Mouse (Mus musculus) limb, embryonic 11.5 days (tissue): ENCODE results near the gene Xylt2. TPM values are rescaled to one million over a fixed set of nuclear protein-coding genes. Genes with fewer than 3 reads are reported as not detected.

Experiments used
- ATAC-seq: fragments of 200-750 bp; cut with Nextera tagmentation; 2 replicates; pipeline ENCODE4 v1.8.0; 2017; ENCODE audit warnings: low read depth; ENCODE audit not compliant: insufficient number of reproducible peaks, low FRiP score, low TSS enrichment
- DNase-seq: peaks from one replicate; pipeline ENCODE4 v3.0.0-alpha.2; 2015; ENCODE audit warnings: low spot score
- H3K27ac ChIP-seq: fragments of 300-500 bp; sonication (generic); replicated peaks from 2 replicates; pipeline ENCODE4 v1.5.1; 2014; ENCODE audit warnings: low read depth, mild to moderate bottlenecking, low read length
- H3K27me3 ChIP-seq: fragments of 300-500 bp; sonication (generic); 2 replicates; pipeline ENCODE4 v1.6.1; 2014; ENCODE audit warnings: mild to moderate bottlenecking, low read length, mixed read lengths; ENCODE audit not compliant: control insufficient read depth, insufficient read depth
- H3K36me3 ChIP-seq: fragments of 300-500 bp; sonication (generic); 2 replicates; pipeline ENCODE4 v1.6.1; 2014; ENCODE audit warnings: mild to moderate bottlenecking, low read length, moderate library complexity, mixed read lengths; ENCODE audit not compliant: control insufficient read depth, insufficient read depth
- H3K4me1 ChIP-seq: fragments of 300-500 bp; sonication (generic); 2 replicates; pipeline ENCODE4 v1.6.1; 2014; ENCODE audit warnings: low read length, mixed read lengths; ENCODE audit not compliant: control insufficient read depth, insufficient read depth
- H3K4me2 ChIP-seq: fragments of 300-500 bp; sonication (generic); 2 replicates; pipeline ENCODE4 v1.6.1; 2014; ENCODE audit warnings: low read depth, mild to moderate bottlenecking, moderate library complexity; ENCODE audit not compliant: severe bottlenecking
- H3K4me3 ChIP-seq: fragments of 300-500 bp; sonication (generic); 2 replicates; pipeline ENCODE4 v1.5.1; 2014; ENCODE audit warnings: low read depth, low read length
- H3K9ac ChIP-seq: fragments of 300-500 bp; sonication (generic); 2 replicates; pipeline ENCODE4 v1.6.1; 2014; ENCODE audit warnings: mild to moderate bottlenecking, low read length
- H3K9me3 ChIP-seq: fragments of 300-500 bp; sonication (generic); 2 replicates; pipeline ENCODE4 v1.6.1; 2016; ENCODE audit warnings: low read length; ENCODE audit not compliant: control insufficient read depth
- WGBS: fragments of 180-500 bp; shearing (Covaris S2); extraction: QIAGEN DNeasy Blood & Tissue Kit; methylation state at CpG from one replicate; pipeline ENCODE4 v1.1.7; 2014; 5-methylcytosine and 5-hydroxymethylcytosine counted together
- polyA plus RNA-seq: library from polyadenylated mRNA; unstranded; fragments of >200 nt; fragmentation: Nextera tagmentation; extraction: Ambion mirVana; gene quantifications from 2 replicates; pipeline ENCODE4 v1.2.1, GENCODE M21; 2014

The Xylt2 gene
- polyA plus RNA-seq, 1 experiment from 2014 or later = 16.2 TPM

DNA sequence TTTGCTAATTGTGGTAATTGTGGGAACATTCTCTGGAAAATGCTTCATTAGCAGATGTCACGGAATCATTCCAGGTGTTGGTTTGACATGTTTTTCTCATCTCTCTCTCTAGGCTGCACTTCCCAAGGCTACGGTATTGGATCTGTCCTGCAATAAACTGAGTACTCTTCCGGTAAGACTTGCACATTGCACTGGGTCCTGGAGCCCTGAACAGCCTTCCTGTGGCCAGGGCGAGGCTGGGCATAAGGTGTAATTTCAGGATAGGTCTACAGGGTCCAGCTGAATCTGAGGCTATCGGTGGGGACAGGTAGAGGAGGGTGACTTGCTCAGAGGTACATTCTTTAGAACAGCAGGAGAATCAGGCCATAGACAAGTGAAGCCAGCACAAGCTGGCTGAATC lies 45.3 kb downstream of the Xylt2 start:
- DNase-seq (no peak), ATAC-seq (no peak)
- H3K9me3 ChIP-seq = no peaks in the 10 kb centered on the region
- no peak overlapping the region for H3K9ac ChIP-seq
- no peak overlapping the region for H3K27ac ChIP-seq
- H3K36me3 ChIP-seq = peaks cover 36% of the 10 kb centered on the region
- no peak overlapping the region for H3K4me3 ChIP-seq
- H3K4me1 ChIP-seq = peaks cover 7% of the 10 kb centered on the region; the same call in 1 of the 2 replicates
- no peaks in the 10 kb centered on the region for H3K27me3 ChIP-seq
- H3K4me2 ChIP-seq = no peak overlapping the region
- WGBS = 93% methylated on average over 5 of the region's 5 CpGs

DNA sequence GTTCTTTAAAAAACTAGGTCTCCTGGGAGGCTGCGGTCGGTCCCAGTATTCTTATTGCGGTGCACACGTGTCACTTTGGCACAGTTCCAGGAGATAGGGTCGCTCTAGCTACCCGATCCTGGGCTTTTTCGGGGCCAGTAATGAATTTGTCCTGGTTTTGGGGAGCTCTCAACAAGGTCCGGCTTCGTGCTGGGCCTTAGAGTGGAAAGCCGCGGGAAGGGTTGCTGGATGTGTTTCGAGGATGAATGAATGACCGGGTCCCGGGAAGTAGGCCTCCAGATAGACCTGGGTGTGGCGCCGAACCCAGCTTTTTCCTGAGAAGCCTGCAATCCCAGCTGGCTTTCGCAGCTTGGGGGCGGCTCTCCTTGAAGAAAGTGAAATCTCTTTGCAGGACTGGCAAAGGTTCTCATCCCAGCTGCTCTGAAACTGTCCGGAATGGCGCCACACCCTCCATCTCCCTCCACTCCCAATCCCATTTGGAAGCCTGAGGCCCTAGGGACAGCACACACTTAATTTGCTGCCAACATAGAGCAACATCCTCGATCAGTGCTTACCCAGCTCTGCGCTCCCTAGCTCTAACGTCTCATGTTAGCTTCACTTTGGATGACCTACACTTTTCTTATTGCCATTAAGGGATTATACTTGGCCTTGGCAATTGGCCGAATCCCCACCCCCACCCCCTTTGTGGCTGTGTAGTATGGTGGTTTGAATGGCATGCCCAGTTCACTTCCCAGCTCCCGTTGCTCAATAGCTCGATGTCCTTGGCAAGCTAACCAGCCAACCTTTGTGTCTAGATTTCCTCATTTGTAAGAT lies 46.9 kb downstream of the Xylt2 start:
- peaks cover 7% of the 10 kb centered on the region; the same call in 1 of the 2 replicates for H3K4me1 ChIP-seq
- peak overlapping the region; percentile 87 for H3K4me3 ChIP-seq
- H3K27me3 ChIP-seq = no peaks in the 10 kb centered on the region
- H3K27ac ChIP-seq = 0 out of 2 replicates have a peak overlapping the region, but pooled peaks have one; percentile 10
- ATAC-seq (peak; percentile 21; the same call in 1 of the 2 replicates), DNase-seq (no peak)
- H3K9me3 ChIP-seq = no peaks in the 10 kb centered on the region
- H3K36me3 ChIP-seq = peaks cover 27% of the 10 kb centered on the region
- peak overlapping the region; percentile 91 for H3K4me2 ChIP-seq
- H3K9ac ChIP-seq = peak overlapping the region; percentile 76
- WGBS = 14% methylated on average over 26 of the region's 26 CpGs

DNA sequence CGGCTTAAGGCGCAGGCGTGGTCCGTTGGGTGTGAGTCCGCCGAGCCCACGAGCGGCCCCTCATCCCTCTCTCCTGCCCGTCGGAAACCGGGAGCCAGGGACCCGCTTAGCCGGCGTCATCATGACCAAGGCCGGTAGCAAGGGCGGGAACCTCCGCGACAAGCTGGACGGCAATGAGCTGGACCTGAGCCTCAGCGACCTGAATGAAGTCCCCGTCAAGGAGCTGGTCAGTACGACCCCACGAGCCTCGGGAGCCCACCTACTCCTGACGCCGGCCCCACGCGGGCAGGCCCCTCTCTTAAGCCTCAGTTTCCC lies 47.5 kb downstream of the Xylt2 start:
- H3K4me3 ChIP-seq = peak overlapping the region; percentile 87
- no peak for DNase-seq
- H3K4me1 ChIP-seq = peaks cover 7% of the 10 kb centered on the region; the same call in 1 of the 2 replicates
- ATAC-seq = peak; percentile 67; the same call in 1 of the 2 replicates
- peak overlapping the region; percentile 91 for H3K4me2 ChIP-seq
- H3K9me3 ChIP-seq = no peaks in the 10 kb centered on the region
- WGBS = 0% methylated on average over 21 of the region's 28 CpGs
- H3K9ac ChIP-seq = peak overlapping the region; percentile 76
- peaks cover 22% of the 10 kb centered on the region for H3K36me3 ChIP-seq
- H3K27me3 ChIP-seq = no peaks in the 10 kb centered on the region
- 0 out of 2 replicates have a peak overlapping the region, but pooled peaks have one; percentile 10 for H3K27ac ChIP-seq

DNA sequence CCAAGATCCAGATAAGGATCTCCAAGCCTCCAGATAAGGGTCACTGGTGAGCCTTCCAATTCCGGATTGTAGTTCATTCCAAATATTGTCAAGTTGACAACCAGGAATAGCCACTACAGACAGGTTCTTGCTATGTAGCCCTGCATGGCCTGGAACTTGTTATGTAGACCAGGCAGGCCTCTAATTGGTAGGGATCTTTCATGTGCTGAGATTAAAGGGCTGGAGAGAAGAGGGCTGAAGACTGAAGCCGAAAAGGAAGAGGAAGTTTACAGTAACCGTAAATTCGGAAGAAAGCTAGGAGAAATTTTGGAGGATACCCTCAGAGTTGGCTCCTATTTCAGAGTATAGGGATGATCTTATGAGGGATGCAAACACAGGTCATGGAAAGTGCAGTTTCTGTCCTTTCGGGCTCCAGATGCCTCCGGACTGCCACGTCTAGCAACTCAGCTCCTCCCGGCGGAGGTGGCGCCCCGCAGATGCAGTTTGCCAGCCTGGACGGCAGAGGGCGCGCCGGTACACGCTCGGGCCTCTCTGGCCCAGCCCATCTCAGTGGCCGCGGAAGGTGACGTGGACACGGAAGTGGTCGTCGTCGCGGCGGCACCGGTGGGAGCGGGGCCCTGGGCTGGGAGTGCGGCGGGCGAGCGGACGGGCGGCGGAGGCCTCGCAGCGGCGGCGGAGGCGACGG lies 48.0 kb downstream of the Xylt2 start, which contains the start of gene Lrrc59:
Lrrc59 (plus strand) TSS at position 569 of the 685 bp plus-strand sequence.
- Histone ChIP-seq H3K9ac (peak within 1 kb of the TSS; percentile 76), H3K4me2 (peak within 1 kb of the TSS; percentile 91), H3K4me3 (peak within 1 kb of the TSS; percentile 87), H3K4me1 (peaks cover 7% of the 10 kb centered on the region; the same call in 1 of the 2 replicates), H3K27ac (0 out of 2 replicates have a peak within 1 kb of the TSS, but pooled peaks have one; percentile 10), H3K9me3 (no peaks in the 10 kb centered on the region), H3K36me3 (peaks cover 17% of the 10 kb centered on the region), H3K27me3 (no peaks in the 10 kb centered on the region)
- WGBS = 5% methylated on average over 36 of the region's 41 CpGs
- ATAC-seq = peak; percentile 95
- DNase-seq = peak; percentile 99

- WGBS = 75% methylated on average over 2 of the region's 2 CpGs
- Histone ChIP-seq H3K4me1 (no peaks in the 10 kb centered on the region), H3K4me2 (no peak overlapping the region), H3K36me3 (no peaks in the 10 kb centered on the region), H3K9me3 (no peaks in the 10 kb centered on the region), H3K4me3 (no peak overlapping the region), H3K27me3 (no peaks in the 10 kb centered on the region), H3K9ac (no peak overlapping the region), H3K27ac (no peak overlapping the region)
- no peak for DNase-seq
- ATAC-seq = no peak
These were observed 55.2 kb downstream of the Xylt2 start for GRCm38 (mm10) chr11:94622162-94622561.

DNA sequence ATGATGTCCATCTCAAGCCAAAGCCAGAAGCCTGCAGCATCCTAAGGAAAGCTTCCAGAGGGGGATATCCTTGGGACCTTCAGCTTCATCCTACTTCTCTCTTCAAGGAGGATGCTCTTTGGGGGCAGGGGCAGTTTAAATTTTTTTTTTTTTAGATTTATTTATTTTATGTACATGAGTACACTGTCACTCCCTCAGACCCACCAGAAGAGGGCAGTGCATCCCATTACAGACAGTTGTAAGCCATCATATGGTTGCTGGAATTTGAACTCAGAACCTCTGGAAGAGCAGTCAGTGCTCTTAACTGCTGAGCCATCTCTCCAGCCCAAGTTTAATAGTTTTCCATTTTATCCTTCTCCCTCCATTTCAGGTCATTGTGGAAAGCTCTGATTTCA lies 55.9 kb downstream of the Xylt2 start:
- no peak for DNase-seq
- H3K27me3 ChIP-seq = no peaks in the 10 kb centered on the region
- no peaks in the 10 kb centered on the region for H3K36me3 ChIP-seq
- no peak overlapping the region for H3K9ac ChIP-seq
- no peaks in the 10 kb centered on the region for H3K4me1 ChIP-seq
- no peaks in the 10 kb centered on the region for H3K9me3 ChIP-seq
- no peak overlapping the region for H3K4me3 ChIP-seq
- no peak overlapping the region for H3K27ac ChIP-seq
- no peak for ATAC-seq
- H3K4me2 ChIP-seq = no peak overlapping the region

GRCm38 (mm10) chr11:94620766-94621457 lies 56.4 kb downstream of the Xylt2 start:
- Histone ChIP-seq H3K9ac (no peak overlapping the region), H3K4me2 (no peak overlapping the region), H3K4me3 (no peak overlapping the region), H3K9me3 (no peaks in the 10 kb centered on the region), H3K27ac (no peak overlapping the region), H3K36me3 (no peaks in the 10 kb centered on the region), H3K4me1 (no peaks in the 10 kb centered on the region), H3K27me3 (no peaks in the 10 kb centered on the region)
- ATAC-seq (no peak), DNase-seq (no peak)
- WGBS = 68% methylated on average over 6 of the region's 6 CpGs

- Histone ChIP-seq H3K4me1 (no peaks in the 10 kb centered on the region), H3K4me3 (no peak overlapping the region)
- 89% methylated on average over 2 of the region's 2 CpGs for WGBS
These were observed 59.7 kb downstream of the Xylt2 start for GRCm38 (mm10) chr11:94617646-94618045.

More at GRCm38 (mm10) chr11:94617646-94618045, 59.7 kb downstream of the Xylt2 start:
- H3K27ac ChIP-seq = no peak overlapping the region
- ATAC-seq = no peak
- H3K9ac ChIP-seq = no peak overlapping the region
- H3K27me3 ChIP-seq = no peaks in the 10 kb centered on the region
- no peaks in the 10 kb centered on the region for H3K9me3 ChIP-seq
- H3K36me3 ChIP-seq = no peaks in the 10 kb centered on the region
- DNase-seq = no peak
- H3K4me2 ChIP-seq = no peak overlapping the region
